Mouse (Mus musculus): ENCODE data around the gene Tubb5. TPM values are rescaled to one million over a fixed set of nuclear protein-coding genes. Genes with fewer than 3 reads are reported as not detected.
A peak's percentile ranks its signal among the peaks of the same experiment; 100 is the strongest.

The Tubb5 gene
- 228 and 580 TPM in 2 replicates for polyA plus RNA-seq (2012; ENCODE audit: insufficient read depth, insufficient read length, low replicate concordance, missing spikeins)

DNA sequence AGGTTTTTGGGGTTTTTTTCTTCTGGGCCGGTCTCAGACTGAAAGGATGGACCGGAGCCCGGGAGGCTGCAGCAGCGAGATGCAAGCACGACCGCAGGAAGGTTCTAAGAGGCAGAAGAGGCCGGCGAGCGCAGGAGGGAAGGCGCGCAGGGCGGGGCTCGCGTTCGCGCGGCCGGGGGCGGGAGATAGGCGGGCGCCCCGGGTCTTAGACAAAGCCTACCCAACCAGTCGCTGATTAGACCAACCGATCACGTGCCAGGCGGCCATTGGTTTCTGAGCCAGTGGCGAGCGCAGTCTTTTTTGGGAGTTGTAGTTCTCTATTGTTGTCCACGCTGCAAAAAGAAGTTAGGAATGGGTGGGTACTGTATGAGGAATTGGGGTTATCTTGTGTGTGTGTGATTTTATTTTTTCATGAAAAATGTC lies at the start of gene Tubb5:
Gene Tubb5 (minus strand): TSS at position 185 of the 423 bp plus-strand sequence.
- Histone ChIP-seq H3K27ac (ENCODE audit: insufficient read depth, low read depth, low read length) (peak within 1 kb of the TSS; percentile 81), H3K4me3 (ENCODE audit: insufficient read depth, low read depth, low read length) (peak within 1 kb of the TSS; percentile 82), H3K4me1 (ENCODE audit: control insufficient read depth, insufficient read depth, low read length) (peaks cover 20% of the 10 kb centered on the region)
- 1% methylated on average over 29 of the region's 29 CpGs for WGBS
- TF ChIP-seq CTCF (IDR thresholded peaks at IDR 0.05; ENCODE audit: insufficient read depth, low read depth, low read length) (no peak), POLR2A (IDR thresholded peaks at IDR 0.05; ENCODE audit: insufficient read depth, low read depth, low read length) (peak; percentile 95)

DNA sequence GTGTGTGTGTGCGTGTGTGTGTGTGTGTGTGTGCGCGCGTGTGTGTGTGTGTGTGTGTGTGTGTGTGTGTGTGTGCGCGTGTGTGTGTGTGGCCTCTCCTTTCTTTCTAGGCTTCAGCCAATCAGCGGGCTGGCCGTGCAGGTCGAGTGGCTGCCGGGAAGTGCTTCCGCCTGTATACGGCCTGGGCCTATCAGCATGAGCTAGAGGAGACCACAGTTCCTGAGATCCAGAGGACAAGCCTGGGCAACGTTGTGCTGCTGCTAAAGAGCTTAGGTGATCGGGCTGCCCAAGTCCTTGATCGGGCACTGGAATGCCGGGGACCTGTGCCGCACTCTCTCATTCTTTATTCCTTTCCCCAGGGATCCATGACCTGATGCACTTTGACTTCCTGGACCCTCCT lies 49.6 kb upstream of the Tubb5 start:
- Histone ChIP-seq H3K4me3 (ENCODE audit: insufficient read depth, low read depth, low read length) (no peak overlapping the region), H3K27ac (ENCODE audit: insufficient read depth, low read depth, low read length) (no peak overlapping the region), H3K4me1 (ENCODE audit: control insufficient read depth, insufficient read depth, low read length) (no peaks in the 10 kb centered on the region)
- WGBS: 82% methylated on average over 14 of the region's 17 CpGs
- TF ChIP-seq POLR2A (IDR thresholded peaks at IDR 0.05; ENCODE audit: insufficient read depth, low read depth, low read length): no peak
- no peak for TF ChIP-seq CTCF (IDR thresholded peaks at IDR 0.05; ENCODE audit: insufficient read depth, low read depth, low read length)

DNA sequence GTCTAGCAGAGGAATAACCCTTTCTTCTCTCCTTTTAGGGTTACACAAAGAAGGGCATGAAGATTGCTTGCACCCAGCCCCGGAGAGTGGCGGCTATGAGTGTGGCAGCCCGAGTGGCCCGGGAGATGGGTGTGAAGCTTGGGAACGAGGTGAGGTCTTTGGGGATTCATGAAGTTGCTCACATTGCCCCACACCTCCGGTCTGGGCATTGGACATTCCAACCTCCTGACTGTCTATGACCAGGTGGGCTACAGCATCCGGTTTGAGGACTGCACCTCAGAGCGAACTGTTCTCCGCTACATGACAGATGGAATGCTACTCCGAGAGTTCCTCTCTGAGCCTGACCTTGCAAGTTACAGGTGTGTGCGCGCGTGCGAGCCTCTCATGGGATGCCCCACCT lies 45.7 kb upstream of the Tubb5 start:
- WGBS: 93% methylated on average over 14 of the region's 14 CpGs
- Histone ChIP-seq H3K27ac (ENCODE audit: insufficient read depth, low read depth, low read length) (no peak overlapping the region), H3K4me3 (ENCODE audit: insufficient read depth, low read depth, low read length) (no peak overlapping the region), H3K4me1 (ENCODE audit: control insufficient read depth, insufficient read depth, low read length) (peaks cover 12% of the 10 kb centered on the region)
- no peak for TF ChIP-seq CTCF (IDR thresholded peaks at IDR 0.05; ENCODE audit: insufficient read depth, low read depth, low read length)
- no peak for TF ChIP-seq POLR2A (IDR thresholded peaks at IDR 0.05; ENCODE audit: insufficient read depth, low read depth, low read length)

GRCm38 (mm10) chr17:35882924-35883323 lies 44.8 kb upstream of the Tubb5 start:
- Histone ChIP-seq H3K4me3 (ENCODE audit: insufficient read depth, low read depth, low read length) (no peak overlapping the region), H3K27ac (ENCODE audit: insufficient read depth, low read depth, low read length) (no peak overlapping the region), H3K4me1 (ENCODE audit: control insufficient read depth, insufficient read depth, low read length) (peaks cover 12% of the 10 kb centered on the region)
- TF ChIP-seq CTCF (IDR thresholded peaks at IDR 0.05; ENCODE audit: insufficient read depth, low read depth, low read length): no peak
- WGBS: 93% methylated on average over 17 of the region's 17 CpGs

DNA sequence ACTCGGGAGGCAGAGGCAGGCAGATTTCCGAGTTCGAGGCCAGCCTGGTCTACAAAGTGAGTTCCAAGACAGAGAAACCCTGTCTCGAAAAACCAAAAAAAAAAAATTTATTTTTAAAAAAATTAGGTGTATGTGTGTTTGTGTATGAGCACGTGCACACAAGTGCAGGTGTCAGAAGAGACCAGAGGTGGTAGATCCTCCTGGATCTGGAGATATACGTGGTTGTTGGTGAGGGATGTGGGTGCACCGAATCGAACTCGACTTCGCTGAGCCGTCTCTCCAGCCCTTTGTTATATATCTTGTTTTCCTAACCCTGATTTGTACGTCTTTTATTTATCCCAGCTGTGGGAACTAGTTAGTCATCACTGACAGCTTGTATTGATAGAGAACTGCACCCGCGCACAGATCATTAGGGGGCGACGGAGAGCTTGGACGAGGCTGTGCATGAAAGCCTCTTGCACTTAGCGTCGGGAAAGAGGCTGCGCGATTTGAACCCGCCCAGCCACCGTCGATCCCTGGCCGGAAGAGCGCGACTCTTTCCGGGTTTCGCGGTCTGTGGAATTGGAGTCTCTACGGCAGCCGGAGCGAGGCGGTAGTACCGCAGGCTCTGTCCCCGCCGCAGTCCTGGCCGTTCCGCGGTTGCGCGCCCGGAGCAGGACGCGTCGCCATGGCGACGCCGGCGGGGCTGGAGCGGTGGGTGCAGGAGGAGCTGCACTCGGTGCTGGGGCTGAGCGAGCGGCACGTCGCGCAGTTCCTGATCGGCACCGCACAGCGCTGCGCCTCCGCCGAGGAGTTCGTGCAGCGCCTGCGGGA lies 41.3 kb upstream of the Tubb5 start, which contains the start of gene Dhx16:
Gene Dhx16 (plus strand): TSS at position 575 of the 813 bp plus-strand sequence.
- Histone ChIP-seq H3K4me3 (ENCODE audit: insufficient read depth, low read depth, low read length) (peak within 1 kb of the TSS; percentile 94), H3K4me1 (ENCODE audit: control insufficient read depth, insufficient read depth, low read length) (peaks cover 14% of the 10 kb centered on the region), H3K27ac (ENCODE audit: insufficient read depth, low read depth, low read length) (peak within 1 kb of the TSS; percentile 60; the same call in 1 of the 2 replicates)
- WGBS: 5% methylated on average over 66 of the region's 66 CpGs
- TF ChIP-seq CTCF (IDR thresholded peaks at IDR 0.05; ENCODE audit: insufficient read depth, low read depth, low read length) (peak; percentile 49), POLR2A (IDR thresholded peaks at IDR 0.05; ENCODE audit: insufficient read depth, low read depth, low read length) (peak; percentile 80; the same call in 1 of the 2 replicates)

- Histone ChIP-seq H3K4me3 (ENCODE audit: insufficient read depth, low read depth, low read length) (no peak overlapping the region), H3K27ac (ENCODE audit: insufficient read depth, low read depth, low read length) (no peak overlapping the region), H3K4me1 (ENCODE audit: control insufficient read depth, insufficient read depth, low read length) (peaks cover 15% of the 10 kb centered on the region)
- TF ChIP-seq CTCF (IDR thresholded peaks at IDR 0.05; ENCODE audit: insufficient read depth, low read depth, low read length) (no peak), POLR2A (IDR thresholded peaks at IDR 0.05; ENCODE audit: insufficient read depth, low read depth, low read length) (no peak)
- 69% methylated on average over 6 of the region's 6 CpGs for WGBS
These were observed 36.6 kb upstream of the Tubb5 start for GRCm38 (mm10) chr17:35874721-35875120.

GRCm38 (mm10) chr17:35873774-35874519 lies 35.8 kb upstream of the Tubb5 start:
- Histone ChIP-seq H3K4me1 (ENCODE audit: control insufficient read depth, insufficient read depth, low read length) (peaks cover 19% of the 10 kb centered on the region), H3K4me3 (ENCODE audit: insufficient read depth, low read depth, low read length) (no peak overlapping the region), H3K27ac (ENCODE audit: insufficient read depth, low read depth, low read length) (no peak overlapping the region)
- WGBS: 31% methylated on average over 21 of the region's 21 CpGs
- peak; percentile 79 for TF ChIP-seq CTCF (IDR thresholded peaks at IDR 0.05; ENCODE audit: insufficient read depth, low read depth, low read length)
- no peak for TF ChIP-seq POLR2A (IDR thresholded peaks at IDR 0.05; ENCODE audit: insufficient read depth, low read depth, low read length)

DNA sequence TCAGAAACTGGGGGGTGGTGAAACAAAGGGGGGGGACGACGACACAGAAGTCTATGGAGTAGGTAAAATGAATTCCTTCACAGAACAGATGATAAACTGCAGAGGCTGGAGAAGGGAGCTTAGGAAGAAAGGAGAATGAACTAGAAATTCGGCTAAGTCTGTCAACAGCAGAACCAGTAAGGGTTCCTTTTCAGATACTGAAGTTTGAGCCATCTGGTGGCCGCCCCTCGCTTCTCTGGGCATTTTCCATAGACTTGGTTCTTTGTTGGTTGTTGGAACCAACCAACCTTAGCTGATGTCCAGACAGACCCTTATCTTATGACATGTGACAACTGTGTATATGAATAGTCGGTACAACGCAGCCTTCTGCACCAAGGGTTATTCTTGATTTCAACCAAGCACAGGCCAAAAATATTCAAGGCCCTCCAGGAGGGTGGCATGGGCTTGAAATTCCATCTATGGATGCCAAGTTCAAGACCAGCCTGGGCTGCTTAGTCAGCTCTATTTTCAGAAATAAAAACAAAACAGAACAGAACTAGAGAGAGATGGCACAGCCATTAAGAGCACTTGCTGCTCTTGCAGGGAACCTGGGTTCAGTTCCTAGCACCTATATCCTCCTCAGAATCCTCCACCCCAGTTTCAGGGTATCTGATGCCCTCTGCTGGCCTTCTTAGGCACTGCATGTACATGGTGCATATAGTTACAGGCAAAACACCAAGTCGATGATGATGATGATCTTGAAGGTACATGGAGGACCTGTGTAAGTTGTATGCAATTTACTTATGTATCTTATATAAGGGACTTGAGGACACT lies 33.0 kb upstream of the Tubb5 start:
- 56% methylated on average over 8 of the region's 8 CpGs for WGBS
- no peak overlapping the region for H3K4me3 ChIP-seq (ENCODE audit: insufficient read depth, low read depth, low read length)

More for the DNA sequence above, 33.0 kb upstream of the Tubb5 start:
- TF ChIP-seq CTCF (IDR thresholded peaks at IDR 0.05; ENCODE audit: insufficient read depth, low read depth, low read length) (no peak), POLR2A (IDR thresholded peaks at IDR 0.05; ENCODE audit: insufficient read depth, low read depth, low read length) (no peak)
- Histone ChIP-seq H3K4me1 (ENCODE audit: control insufficient read depth, insufficient read depth, low read length) (peaks cover 44% of the 10 kb centered on the region), H3K27ac (ENCODE audit: insufficient read depth, low read depth, low read length) (peak overlapping the region; percentile 79; the same call in 1 of the 2 replicates)

Measured in olfactory bulb, adult 2 months (tissue).